Mouse (Mus musculus): ENCODE results near the gene Mamld1.
A peak's percentile ranks its signal among the peaks of the same experiment; 100 is the strongest.
"Not testable (repeated sequence)": the region's sequence is repeated elsewhere in the genome, so short reads cannot be mapped to it uniquely, and the experiment has no call there.

Gene Mamld1

GRCm38 (mm10) chrX:71049864-71050576, at the start of gene Mamld1:
Gene Mamld1, plus strand, starts transcription at chrX:71050256.
- peak; percentile 36 to 58 for DNase-seq (ENCODE audit: low spot score in 2 of 2)

- DNase-seq (ENCODE audit: low spot score in 2 of 2) = no peak
These were observed 25.3 kb upstream of the Mamld1 start for GRCm38 (mm10) chrX:71024718-71025117.

GRCm38 (mm10) chrX:71028007-71028406, 22.0 kb upstream of the Mamld1 start:
- DNase-seq (ENCODE audit: low spot score in 2 of 2) = no peak

- DNase-seq (ENCODE audit: low spot score in 2 of 2) = not testable (repeated sequence)
These were observed 21.1 kb upstream of the Mamld1 start for GRCm38 (mm10) chrX:71028976-71029375.

GRCm38 (mm10) chrX:71050677-71051311, 738 bp downstream of the Mamld1 start:
- DNase-seq (ENCODE audit: low spot score in 2 of 2) = peak in 1 of 2 experiments; percentile 20

GRCm38 (mm10) chrX:71051361-71052114, 1.5 kb downstream of the Mamld1 start:
- peak in 1 of 2 experiments; percentile 25 for DNase-seq (ENCODE audit: low spot score in 2 of 2)

- DNase-seq (ENCODE audit: low spot score in 2 of 2) = peak; percentile 72 to 84
These were observed 2.0 kb downstream of the Mamld1 start for GRCm38 (mm10) chrX:71052115-71052478.

- peak in 1 of 2 experiments; percentile 16 for DNase-seq (ENCODE audit: low spot score in 2 of 2)
These were observed 2.6 kb downstream of the Mamld1 start for GRCm38 (mm10) chrX:71052481-71053216.

GRCm38 (mm10) chrX:71053246-71053645, 3.2 kb downstream of the Mamld1 start:
- DNase-seq (ENCODE audit: low spot score in 2 of 2) = no peak

GRCm38 (mm10) chrX:71056968-71057367, 6.9 kb downstream of the Mamld1 start:
- no peak for DNase-seq (ENCODE audit: low spot score in 2 of 2)

- no peak for DNase-seq (ENCODE audit: low spot score in 2 of 2)
These were observed 35.2 kb downstream of the Mamld1 start for GRCm38 (mm10) chrX:71085092-71085807.

- DNase-seq (ENCODE audit: low spot score in 2 of 2) = no peak
These were observed 37.5 kb downstream of the Mamld1 start for GRCm38 (mm10) chrX:71087370-71088079.

GRCm38 (mm10) chrX:71088080-71088414, 38.0 kb downstream of the Mamld1 start:
- no peak for DNase-seq (ENCODE audit: low spot score in 2 of 2)

- no peak for DNase-seq (ENCODE audit: low spot score in 2 of 2)
These were observed 55.8 kb downstream of the Mamld1 start for GRCm38 (mm10) chrX:71105820-71106219.

- no peak for DNase-seq (ENCODE audit: low spot score in 2 of 2)
These were observed 56.3 kb downstream of the Mamld1 start for GRCm38 (mm10) chrX:71106392-71106791.

GRCm38 (mm10) chrX:71108056-71108735, 58.1 kb downstream of the Mamld1 start:
- no peak for DNase-seq (ENCODE audit: low spot score in 2 of 2)

GRCm38 (mm10) chrX:71110333-71110732, 60.3 kb downstream of the Mamld1 start:
- DNase-seq (ENCODE audit: low spot score in 2 of 2) = no peak

- no peak for DNase-seq (ENCODE audit: low spot score in 2 of 2)
These were observed 72.6 kb downstream of the Mamld1 start for GRCm38 (mm10) chrX:71122359-71123293.

- no peak for DNase-seq (ENCODE audit: low spot score in 2 of 2)
These were observed 75.0 kb downstream of the Mamld1 start for GRCm38 (mm10) chrX:71125013-71125412.
